Mouse (Mus musculus): ENCODE measurements around the gene Olfr954.
A peak's percentile ranks its signal among the peaks of the same experiment; 100 is the strongest.

Olfr954 gene

GRCm38 (mm10) chr9:39456401-39456800 is at the start of gene Olfr954:
Gene Olfr954 (plus strand): TSS chr9:39456701.
- no peak for DNase-seq

- no peak for DNase-seq
Measured at GRCm38 (mm10) chr9:39427048-39427447, 29.5 kb upstream of the Olfr954 start, which contains the start of gene Olfr952. Gene Olfr952 (minus strand): TSS chr9:39427148.

GRCm38 (mm10) chr9:39471844-39472243 is 15.3 kb downstream of the Olfr954 start, which contains the start of gene Olfr955:
Gene Olfr955 (minus strand): TSS chr9:39471944.
- no peak for DNase-seq

- DNase-seq, result no peak
Measured at GRCm38 (mm10) chr9:39493895-39494294, 37.4 kb downstream of the Olfr954 start, which contains the start of gene Olfr44. Gene Olfr44 (minus strand): TSS chr9:39493995.

- peak; percentile 66 to 68 for DNase-seq
Measured at GRCm38 (mm10) chr9:39508998-39509397, 52.5 kb downstream of the Olfr954 start.

- DNase-seq, result no peak
Measured at GRCm38 (mm10) chr9:39509412-39509811, 52.9 kb downstream of the Olfr954 start.
